Mouse (Mus musculus) gonadal fat pad, adult 2 months (tissue): ENCODE measurements around the gene Olfr8. TPM values are rescaled to one million over a fixed set of nuclear protein-coding genes. Genes with fewer than 3 reads are reported as not detected.
"Not testable (repeated sequence)": the region's sequence is repeated elsewhere in the genome, so short reads cannot be mapped to it uniquely, and the experiment has no call there.

Source experiments
- DNase-seq: peaks from one replicate; pipeline ENCODE4 v3.0.0-alpha.2; 2012; ENCODE audit warnings: low read depth
- polyA plus RNA-seq: library from polyadenylated mRNA; depleted of rRNA; stranded (reverse); fragments of >200 nt; gene quantifications from 2 replicates; pipeline ENCODE4 v1.2.3, GENCODE M21; 2012; rRNA removed

The Olfr8 gene
- polyA plus RNA-seq, result not detected in 2 replicates

DNA sequence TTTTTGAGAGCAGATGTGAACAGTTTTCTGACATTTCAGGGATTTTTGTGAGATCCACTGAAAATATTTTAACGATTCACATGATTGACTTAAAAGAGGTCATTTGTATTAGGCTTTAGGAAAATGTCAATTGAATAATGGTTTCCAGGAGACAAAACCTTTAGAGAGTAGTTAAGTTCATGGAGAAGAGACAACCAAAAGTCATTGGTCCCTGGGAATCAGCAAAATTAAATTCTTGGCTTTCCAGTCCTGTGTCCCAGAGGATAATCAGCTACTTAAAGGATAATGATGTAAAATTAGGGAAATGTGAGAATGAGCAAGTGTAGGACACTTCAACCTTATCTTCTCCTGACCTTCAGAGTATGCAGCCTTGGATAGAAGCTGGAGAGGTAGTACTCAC lies at the start of gene Olfr8:
Olfr8 (plus strand) TSS at position 301 of the 400 bp plus-strand sequence.
- not testable (repeated sequence) for DNase-seq

GRCm38 (mm10) chr10:78912871-78913270 lies 37.6 kb upstream of the Olfr8 start, which contains the start of gene Olfr1354:
Gene Olfr1354 (plus strand): TSS chr10:78913171.
- not testable (repeated sequence) for DNase-seq

GRCm38 (mm10) chr10:78963009-78963408 lies 12.6 kb downstream of the Olfr8 start, which contains the start of gene Olfr1353:
Gene Olfr1353 (plus strand): TSS chr10:78963309.
- not testable (repeated sequence) for DNase-seq

DNA sequence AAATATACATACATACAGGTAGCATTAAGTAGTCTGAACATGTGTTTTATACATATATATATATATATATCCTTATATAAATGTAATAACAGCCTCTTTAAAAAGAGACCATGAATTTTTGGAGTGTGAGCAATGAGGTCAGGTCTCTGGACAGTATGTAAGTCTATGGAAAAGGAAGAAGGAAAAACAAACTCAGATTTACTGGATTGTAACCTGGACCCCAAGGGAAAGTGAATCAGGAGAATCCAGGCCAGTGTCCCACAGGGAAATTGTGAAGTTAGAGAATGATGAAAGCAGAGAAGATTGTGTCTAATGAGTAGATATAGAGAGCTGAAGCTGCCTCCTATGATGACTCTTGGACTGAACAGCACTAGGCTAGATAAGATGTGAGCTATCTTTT lies 30.3 kb downstream of the Olfr8 start, which contains the start of gene Olfr1352:
Olfr1352 (plus strand) TSS at position 301 of the 400 bp plus-strand sequence.
- no peak for DNase-seq

Other genes starting within 250 kb of the Olfr8 start
- 0.11 TPM in 1 of 2 replicates, not detected in the other for gene Casp14, start 232.3 kb upstream of the Olfr8 start, polyA plus RNA-seq
- 0.05 and 0.39 TPM in 2 replicates for gene Ccdc105, start 197.6 kb upstream of the Olfr8 start, polyA plus RNA-seq
- gene Slc1a6, start 170.1 kb upstream of the Olfr8 start, polyA plus RNA-seq, result 0.27 and 0.38 TPM in 2 replicates
- not detected in 2 replicates for gene Olfr1356, start 98.5 kb upstream of the Olfr8 start, polyA plus RNA-seq
- not detected in 2 replicates for gene Olfr1355, start 75.1 kb upstream of the Olfr8 start, polyA plus RNA-seq
- not detected in 2 replicates for gene Olfr1354, start 37.5 kb upstream of the Olfr8 start, polyA plus RNA-seq
- not detected in 2 replicates for gene Olfr1353, start 12.7 kb downstream of the Olfr8 start, polyA plus RNA-seq
- not detected in 2 replicates for gene Olfr1352, start 30.4 kb downstream of the Olfr8 start, polyA plus RNA-seq
- gene Olfr1351, start 61.8 kb downstream of the Olfr8 start, polyA plus RNA-seq, result not detected in 2 replicates
- gene Olfr57, start 78.1 kb downstream of the Olfr8 start, polyA plus RNA-seq, result not detected in 2 replicates
- 2.2 and 2.5 TPM in 2 replicates for gene 2610008E11Rik, start 147.0 kb downstream of the Olfr8 start, polyA plus RNA-seq
- not detected in 2 replicates for gene Vmn2r80, start 198.1 kb downstream of the Olfr8 start, polyA plus RNA-seq